Mouse (Mus musculus): ENCODE data around the gene Usp6nl.

DNA sequence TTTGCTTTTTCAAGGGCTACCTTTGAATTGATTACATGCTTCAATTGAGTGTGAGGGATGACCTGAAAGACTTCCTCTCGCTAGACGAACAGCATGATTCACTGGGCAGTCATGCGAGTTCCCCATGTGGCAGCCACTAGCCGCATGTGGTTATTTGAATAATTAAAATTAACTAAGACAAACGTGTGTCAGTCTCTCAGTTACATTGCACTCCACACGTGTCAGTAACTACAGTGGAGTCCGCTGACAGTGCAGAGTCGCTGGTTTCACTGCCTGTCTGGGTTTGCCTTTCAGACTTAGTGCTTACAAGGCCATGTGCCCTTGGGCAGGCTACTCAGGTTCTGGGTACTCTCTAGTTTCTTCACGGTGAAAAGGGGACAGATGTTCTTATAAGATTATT, 37.2 kb downstream of the Usp6nl start:
- no peak for TF ChIP-seq POLR2A (IDR thresholded peaks at IDR 0.05; ENCODE audit: control insufficient read depth, low read depth, low read length)
- no peak for TF ChIP-seq CTCF (IDR thresholded peaks at IDR 0.05; ENCODE audit: control insufficient read depth, insufficient read depth, insufficient replicate concordance, low read depth, low read length)

All from testis, adult 2 months (tissue).